In the genomic region with DNA sequence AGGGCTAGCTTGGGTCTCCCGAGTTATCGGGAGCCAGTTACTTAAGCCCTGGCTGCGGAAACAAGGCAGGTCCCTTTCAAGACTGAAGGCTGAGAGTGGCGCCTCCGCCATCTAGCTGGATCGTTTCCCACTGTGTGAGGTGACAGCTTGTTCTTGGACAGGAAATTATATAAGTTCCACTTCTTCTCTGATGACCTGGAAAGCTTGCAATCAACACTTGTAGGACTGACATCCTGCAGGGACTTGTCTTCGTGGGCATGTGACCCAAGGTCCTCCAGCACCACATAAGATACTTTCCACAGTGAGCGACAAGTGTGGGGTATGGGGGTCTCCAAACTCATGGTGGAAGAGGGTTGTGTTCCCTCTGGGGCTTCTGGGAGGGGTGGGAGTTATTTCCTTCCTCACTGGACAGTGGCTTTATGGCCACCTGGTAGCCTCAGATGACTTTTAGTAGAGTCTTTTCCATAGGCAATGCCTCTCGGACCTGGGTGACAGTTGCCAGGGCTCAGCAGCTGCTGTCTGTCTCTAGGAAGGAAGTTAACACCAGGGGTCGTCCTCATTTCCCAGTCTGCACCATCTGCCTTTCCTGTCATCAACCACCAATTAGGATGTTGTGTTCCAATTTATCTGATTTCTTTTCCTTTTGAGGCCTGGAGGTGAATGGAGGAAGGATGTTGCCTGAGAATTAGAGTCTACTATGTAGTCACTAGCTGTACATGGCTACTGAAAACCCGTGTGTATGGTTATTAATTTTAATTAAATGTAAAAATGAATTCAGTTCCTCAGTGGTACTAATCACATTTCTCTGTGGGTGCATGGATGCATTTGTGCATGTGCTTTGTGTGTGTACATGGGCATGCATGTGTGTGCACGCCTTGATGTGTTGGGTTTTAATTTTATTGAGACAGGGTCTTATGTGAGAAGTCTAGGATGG, we compare ENCODE assay signal across 11 mouse cellular contexts. TPM values are rescaled to one million over a fixed set of nuclear protein-coding genes. Genes with fewer than 3 reads are reported as not detected.
DNase-seq lines count a peak whose midpoint lies in the region; ATAC-seq and TF ChIP-seq lines count a peak whose summit lies in the region.
"Had no signal": no experiment of that assay in that cellular context is flagged by ENCODE, and none has a peak within 500 bp of the region (broad histone marks: within the 10 kb centered on the region; RNA-seq: fewer than 3 reads in every experiment).

No protein-coding gene starts in this region.

- H3K4me3 ChIP-seq in hindbrain, postnatal 0 days (ENCODE audit: low read length) = no peak overlapping the region
- H3K4me3 ChIP-seq in hindbrain, embryonic 16.5 days (ENCODE audit: low read length) = no peak overlapping the region
- H3K4me3 ChIP-seq: liver, embryonic 15.5 days had no signal

- no peaks in the 10 kb centered on the region for H3K4me1 ChIP-seq in hindbrain, postnatal 0 days (ENCODE audit: insufficient read depth, low read length)
- no peaks in the 10 kb centered on the region for H3K4me1 ChIP-seq in hindbrain, embryonic 16.5 days (ENCODE audit: control insufficient read depth, insufficient read depth, low read depth, low read length)
- H3K4me1 ChIP-seq: liver, embryonic 15.5 days had no signal

- ATAC-seq in hindbrain, postnatal 0 days = no peak
- no peak for ATAC-seq in hindbrain, embryonic 16.5 days
- no peak for ATAC-seq in erythroid progenitor cell, adult 5-6 weeks (replicated peaks; ENCODE audit: low FRiP score, poor library complexity, severe bottlenecking)

- peak; percentile 32 for DNase-seq in hindbrain, postnatal 0 days (ENCODE audit: low spot score)
- DNase-seq in brain, adult 2 months (ENCODE audit: low read depth, low spot score) = peak; percentile 95
- peak; percentile 93 for DNase-seq in cerebellum, adult 9-10 months
- DNase-seq in heart, postnatal 14 days = peak; percentile 56 to 61
- DNase-seq in right cerebral cortex, adult 18-20 months = no peak
- DNase-seq: thymus, postnatal 25 days had no signal

- H3K9me3 ChIP-seq in hindbrain, postnatal 0 days (ENCODE audit: low read length) = no peaks in the 10 kb centered on the region
- no peaks in the 10 kb centered on the region for H3K9me3 ChIP-seq in hindbrain, embryonic 16.5 days (ENCODE audit: control insufficient read depth, low read length)
- H3K9me3 ChIP-seq: liver, embryonic 15.5 days had no signal

- no peak overlapping the region for H3K4me2 ChIP-seq in hindbrain, postnatal 0 days (ENCODE audit: low read depth, low read length)
- no peak overlapping the region for H3K4me2 ChIP-seq in hindbrain, embryonic 16.5 days (ENCODE audit: low read length)
- H3K4me2 ChIP-seq: liver, embryonic 15.5 days had no signal

- intact Hi-C loops in heart, postnatal 14 days (cut with DNase I) = loop anchor here (5.0 kb wide), 1 partner anchor 73 kb away; no protein-coding TSS in a partner anchor

- no peak for TF ChIP-seq CTCF in hindbrain, postnatal 0 days (IDR thresholded peaks at IDR 0.05; ENCODE audit: low read depth)

- no peak overlapping the region for H3K27ac ChIP-seq in hindbrain, postnatal 0 days
- no peak overlapping the region for H3K27ac ChIP-seq in hindbrain, embryonic 16.5 days (ENCODE audit: low read depth, low read length)
- H3K27ac ChIP-seq: kidney, postnatal 0 days; liver, embryonic 15.5 days had no signal

- no peaks in the 10 kb centered on the region for H3K27me3 ChIP-seq in hindbrain, postnatal 0 days (ENCODE audit: insufficient read depth, low read length)
- no peaks in the 10 kb centered on the region for H3K27me3 ChIP-seq in hindbrain, embryonic 16.5 days (replicated peaks; ENCODE audit: control insufficient read depth, insufficient read depth, low read length)
- H3K27me3 ChIP-seq: CH12.LX; liver, embryonic 15.5 days had no signal

- WGBS in hindbrain, postnatal 0 days = 78% methylated on average over 12 of the region's 12 CpGs
- 82% methylated on average over 12 of the region's 12 CpGs for WGBS in hindbrain, embryonic 16.5 days

- no peak overlapping the region for H3K9ac ChIP-seq in hindbrain, postnatal 0 days (replicated peaks; ENCODE audit: low read length)
- no peak overlapping the region for H3K9ac ChIP-seq in hindbrain, embryonic 16.5 days (ENCODE audit: low read depth, low read length)
- H3K9ac ChIP-seq: liver, embryonic 15.5 days had no signal

- H3K36me3 ChIP-seq in hindbrain, postnatal 0 days (ENCODE audit: insufficient read depth, low read length) = no peaks in the 10 kb centered on the region
- H3K36me3 ChIP-seq in hindbrain, embryonic 16.5 days (ENCODE audit: control insufficient read depth, insufficient read depth, low read length) = no peaks in the 10 kb centered on the region
- H3K36me3 ChIP-seq: liver, embryonic 15.5 days had no signal

RNA-seq across cellular contexts. Expression of gene Plekhg3, which starts 11.5 kb away (rescaled TPM):
- 5.4 and 6.8 TPM in 2 replicates for total RNA-seq in hindbrain, postnatal 0 days (2014; rRNA removed)
- polyA plus RNA-seq in hindbrain, postnatal 0 days (2015; fragmentation: Nextera tagmentation; extraction: Ambion mirVana) = 1.3 and 1.8 TPM in 2 replicates
- polyA plus RNA-seq in hindbrain, embryonic 16.5 days (2015; fragmentation: Nextera tagmentation; extraction: Ambion mirVana) = 1.7 TPM in 2 replicates
- total RNA-seq in heart, postnatal 14 days (2021) = 10 to 100 TPM; 19.1 to 20.4 TPM
- 1.8 and 4.6 TPM in 2 replicates for total RNA-seq in erythroid progenitor cell, adult 5-6 weeks (2015; ENCODE audit: low replicate concordance)
- total RNA-seq in erythroid progenitor cell, adult 5-6 weeks (2017; ENCODE audit: low replicate concordance) = 2.4 and 3.4 TPM in 2 replicates
